Mouse (Mus musculus) stomach, embryonic 15.5 days (tissue): ENCODE results near the gene Spg11. TPM values are rescaled to one million over a fixed set of nuclear protein-coding genes. Genes with fewer than 3 reads are reported as not detected.
"Not testable (repeated sequence)": the region's sequence is repeated elsewhere in the genome, so short reads cannot be mapped to it uniquely, and the experiment has no call there.

Experiments
- ATAC-seq: fragments of 200-750 bp; cut with Nextera tagmentation; 2 replicates; pipeline ENCODE4 v1.8.0; 2017; ENCODE audit warnings: low read depth, moderate number of reproducible peaks, moderate TSS enrichment; ENCODE audit not compliant: insufficient read depth, low FRiP score
- H3K27ac ChIP-seq: fragments of 300-500 bp; sonication (generic); 2 replicates; pipeline ENCODE4 v1.5.1; 2015; ENCODE audit warnings: mild to moderate bottlenecking, inconsistent platforms
- H3K27me3 ChIP-seq: fragments of 300-500 bp; sonication (generic); replicated peaks from 2 replicates; pipeline ENCODE4 v1.6.1; 2015; ENCODE audit warnings: inconsistent platforms
- H3K36me3 ChIP-seq: fragments of 300-500 bp; sonication (generic); 2 replicates; pipeline ENCODE4 v1.6.1; 2015; ENCODE audit warnings: inconsistent platforms
- H3K4me1 ChIP-seq: fragments of 300-500 bp; sonication (generic); 2 replicates; pipeline ENCODE4 v1.6.1; 2015; ENCODE audit warnings: inconsistent platforms
- H3K4me2 ChIP-seq: fragments of 300-500 bp; sonication (generic); 2 replicates; pipeline ENCODE4 v1.6.1; 2015; ENCODE audit warnings: mild to moderate bottlenecking, inconsistent platforms
- H3K4me3 ChIP-seq: fragments of 300-500 bp; sonication (generic); replicated peaks from 2 replicates; pipeline ENCODE4 v1.5.1; 2015; ENCODE audit warnings: inconsistent platforms
- H3K9ac ChIP-seq: fragments of 300-500 bp; sonication (generic); 2 replicates; pipeline ENCODE4 v1.6.1; 2015; ENCODE audit warnings: inconsistent platforms
- H3K9me3 ChIP-seq: fragments of 300-500 bp; sonication (generic); 2 replicates; pipeline ENCODE4 v1.6.1; 2016; ENCODE audit warnings: inconsistent platforms
- WGBS: fragments of 180-500 bp; shearing (Covaris S2); methylation state at CpG from one replicate; pipeline ENCODE4 v1.1.7; 2015; 5-methylcytosine and 5-hydroxymethylcytosine counted together
- polyA plus RNA-seq: library from polyadenylated mRNA; unstranded; fragments of >200 nt; fragmentation: Nextera tagmentation; extraction: Ambion mirVana; gene quantifications from 2 replicates; pipeline ENCODE4 v1.2.1, GENCODE M21; 2015

Gene Spg11
- polyA plus RNA-seq, 1 experiment from 2014 or later: 7.7 TPM

DNA sequence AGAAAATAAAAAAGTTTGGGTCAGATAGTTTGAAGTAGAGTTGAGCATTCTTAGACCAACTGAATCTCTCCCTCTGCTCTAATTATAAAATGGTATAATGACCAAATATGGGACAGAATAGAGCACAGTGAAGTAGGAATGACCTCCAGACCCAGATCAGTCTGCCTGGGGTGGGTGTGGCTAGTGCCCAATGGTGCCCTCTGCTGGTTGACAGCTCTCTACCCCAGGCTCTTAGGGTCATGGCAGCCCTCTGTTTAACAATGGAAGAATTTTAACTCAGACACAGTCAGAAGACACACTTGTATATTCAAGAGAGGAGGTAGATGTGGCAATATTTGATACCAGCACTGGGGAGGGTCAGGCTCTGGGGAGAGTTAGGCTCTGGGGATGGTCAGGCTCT is 16.1 kb downstream of the Spg11 start:
- no peaks in the 10 kb centered on the region for H3K27me3 ChIP-seq
- no peaks in the 10 kb centered on the region for H3K4me1 ChIP-seq
- peaks cover 18% of the 10 kb centered on the region for H3K36me3 ChIP-seq
- ATAC-seq: no peak
- H3K27ac ChIP-seq: no peak overlapping the region
- no peak overlapping the region for H3K4me3 ChIP-seq
- no peaks in the 10 kb centered on the region for H3K9me3 ChIP-seq
- no peak overlapping the region for H3K9ac ChIP-seq
- no peak overlapping the region for H3K4me2 ChIP-seq

GRCm38 (mm10) chr2:122097686-122098085 is 20.5 kb downstream of the Spg11 start:
- H3K4me2 ChIP-seq, H3K4me1 ChIP-seq, H3K9ac ChIP-seq, H3K27me3 ChIP-seq, H3K9me3 ChIP-seq, ATAC-seq, H3K4me3 ChIP-seq, H3K27ac ChIP-seq: not testable (repeated sequence)
- 77% methylated on average over 5 of the region's 5 CpGs for WGBS
- peaks cover 33% of the 10 kb centered on the region for H3K36me3 ChIP-seq

DNA sequence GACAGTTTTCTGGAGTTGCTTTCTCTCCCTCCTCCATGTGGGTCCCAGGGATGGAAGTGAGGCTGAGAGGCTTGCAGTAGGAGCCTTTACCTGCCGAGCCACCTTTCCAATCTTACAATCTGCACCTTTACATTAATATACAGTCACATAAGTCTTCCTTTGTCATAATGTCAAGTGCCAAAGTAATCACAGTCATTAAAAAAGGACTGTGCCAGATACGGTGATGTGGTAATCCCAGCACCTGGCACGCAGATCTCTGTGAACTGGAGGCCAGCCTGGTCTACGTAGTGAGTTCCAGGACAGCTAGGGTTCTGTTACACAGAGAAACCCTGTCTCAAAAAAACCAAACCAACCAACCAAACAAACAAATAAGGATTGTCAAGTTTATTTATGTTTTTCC is 24.3 kb downstream of the Spg11 start:
- Histone ChIP-seq H3K4me2 (no peak overlapping the region), H3K27me3 (no peaks in the 10 kb centered on the region), H3K36me3 (peaks cover 40% of the 10 kb centered on the region), H3K9me3 (no peaks in the 10 kb centered on the region), H3K27ac (no peak overlapping the region), H3K4me1 (no peaks in the 10 kb centered on the region), H3K9ac (no peak overlapping the region), H3K4me3 (no peak overlapping the region)
- ATAC-seq: no peak
- 86% methylated on average over 4 of the region's 4 CpGs for WGBS

GRCm38 (mm10) chr2:122086446-122086845 is 31.7 kb downstream of the Spg11 start:
- H3K27ac ChIP-seq: peak overlapping the region; percentile 42; the same call in 1 of the 2 replicates
- H3K4me3 ChIP-seq: no peak overlapping the region
- ATAC-seq: peak; percentile 50; the same call in 1 of the 2 replicates
- no peaks in the 10 kb centered on the region for H3K9me3 ChIP-seq
- H3K27me3 ChIP-seq: no peaks in the 10 kb centered on the region
- 57% methylated on average over 4 of the region's 4 CpGs for WGBS
- H3K36me3 ChIP-seq: peaks cover 22% of the 10 kb centered on the region
- H3K4me1 ChIP-seq: peaks cover 5% of the 10 kb centered on the region; the same call in 1 of the 2 replicates
- H3K9ac ChIP-seq: no peak overlapping the region
- H3K4me2 ChIP-seq: no peak overlapping the region

DNA sequence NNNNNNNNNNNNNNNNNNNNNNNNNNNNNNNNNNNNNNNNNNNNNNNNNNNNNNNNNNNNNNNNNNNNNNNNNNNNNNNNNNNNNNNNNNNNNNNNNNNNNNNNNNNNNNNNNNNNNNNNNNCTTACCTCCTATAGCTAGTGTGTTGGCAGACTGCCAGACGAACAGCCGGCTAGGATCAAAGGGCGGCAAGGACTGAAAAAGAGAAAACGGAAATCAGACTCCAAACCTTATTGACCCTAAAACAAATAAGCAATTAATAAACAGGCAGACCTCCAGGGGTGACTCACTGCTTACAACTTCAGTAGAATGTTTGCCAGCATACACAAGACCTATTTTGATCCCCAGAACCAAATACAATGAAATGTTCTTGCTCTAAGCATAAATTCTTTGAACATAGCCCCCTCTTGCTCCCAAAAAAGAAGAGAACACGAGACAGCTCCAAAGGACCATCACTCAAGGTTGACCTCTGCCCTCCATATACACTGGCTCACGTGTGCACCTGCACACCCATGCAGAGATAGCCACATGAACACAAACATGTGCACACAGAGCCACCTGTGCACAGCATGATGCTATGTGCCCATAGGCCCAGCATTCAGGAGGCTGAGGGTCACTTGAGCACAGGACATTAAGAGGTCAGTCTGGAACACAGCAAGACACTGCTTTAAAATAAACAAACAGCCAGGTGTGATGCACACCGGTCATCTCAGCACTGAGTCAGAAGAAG is 36.3 kb downstream of the Spg11 start:
- Histone ChIP-seq H3K4me1 (peaks cover 5% of the 10 kb centered on the region; the same call in 1 of the 2 replicates), H3K36me3 (peaks cover 24% of the 10 kb centered on the region), H3K27me3 (no peaks in the 10 kb centered on the region), H3K9ac (no peak overlapping the region), H3K4me2 (no peak overlapping the region), H3K9me3 (no peaks in the 10 kb centered on the region), H3K4me3 (no peak overlapping the region), H3K27ac (no peak overlapping the region)
- ATAC-seq: peak; percentile 56; the same call in 1 of the 2 replicates
- WGBS: 35% methylated on average over 7 of the region's 7 CpGs

GRCm38 (mm10) chr2:122069922-122070321 is 48.3 kb downstream of the Spg11 start:
- Histone ChIP-seq H3K27me3 (no peaks in the 10 kb centered on the region), H3K27ac (no peak overlapping the region), H3K4me3 (no peak overlapping the region), H3K36me3 (0 out of 2 replicates have a peak, but pooled peaks cover 10% of the 10 kb centered on the region), H3K4me2 (no peak overlapping the region), H3K4me1 (no peaks in the 10 kb centered on the region), H3K9me3 (no peaks in the 10 kb centered on the region), H3K9ac (no peak overlapping the region)
- ATAC-seq: no peak
- WGBS: 41% methylated on average over 5 of the region's 5 CpGs

- H3K4me2 ChIP-seq: no peak overlapping the region
- no peak overlapping the region for H3K9ac ChIP-seq
- no peak overlapping the region for H3K27ac ChIP-seq
- H3K4me3 ChIP-seq: no peak overlapping the region
- 80% methylated on average over 6 of the region's 6 CpGs for WGBS
- no peaks in the 10 kb centered on the region for H3K4me1 ChIP-seq
- no peaks in the 10 kb centered on the region for H3K27me3 ChIP-seq
- no peak for ATAC-seq
- H3K36me3 ChIP-seq: 0 out of 2 replicates have a peak, but pooled peaks cover 9% of the 10 kb centered on the region
- no peaks in the 10 kb centered on the region for H3K9me3 ChIP-seq
These were observed 48.9 kb downstream of the Spg11 start for GRCm38 (mm10) chr2:122069144-122069912.

DNA sequence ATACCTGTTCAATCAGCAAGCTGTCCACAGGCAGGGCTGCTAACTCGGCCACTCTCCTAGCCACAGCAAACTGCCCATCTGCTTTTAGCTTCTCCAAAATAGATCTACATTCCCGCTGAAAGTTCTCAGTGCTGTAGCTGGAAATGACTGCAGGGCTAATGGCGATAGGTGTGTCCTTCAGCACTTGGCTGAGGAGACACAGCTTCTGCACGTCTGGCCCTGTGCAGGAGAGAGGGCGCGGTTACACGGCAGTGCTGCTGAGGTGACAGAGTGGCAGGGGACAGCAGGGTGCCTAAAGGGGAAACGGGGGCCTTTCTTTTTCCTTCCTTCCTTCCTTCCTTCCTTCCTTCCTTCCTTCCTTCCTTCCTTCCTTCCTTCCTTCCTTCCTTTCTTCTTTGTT is 51.9 kb downstream of the Spg11 start:
- Histone ChIP-seq H3K9me3 (no peaks in the 10 kb centered on the region), H3K27me3 (no peaks in the 10 kb centered on the region), H3K27ac (no peak overlapping the region), H3K4me2 (no peak overlapping the region), H3K4me1 (no peaks in the 10 kb centered on the region), H3K9ac (no peak overlapping the region), H3K36me3 (0 out of 2 replicates have a peak, but pooled peaks cover 7% of the 10 kb centered on the region), H3K4me3 (no peak overlapping the region)
- 77% methylated on average over 8 of the region's 8 CpGs for WGBS
- peak; percentile 63; the same call in 1 of the 2 replicates for ATAC-seq

GRCm38 (mm10) chr2:122065200-122065969 is 52.8 kb downstream of the Spg11 start:
- no peak overlapping the region for H3K4me2 ChIP-seq
- no peak overlapping the region for H3K27ac ChIP-seq
- no peak overlapping the region for H3K4me3 ChIP-seq
- ATAC-seq: no peak
- no peaks in the 10 kb centered on the region for H3K9me3 ChIP-seq
- H3K9ac ChIP-seq: no peak overlapping the region
- H3K36me3 ChIP-seq: peaks cover 7% of the 10 kb centered on the region; the same call in 1 of the 2 replicates
- WGBS: 50% methylated on average over 14 of the region's 14 CpGs
- H3K4me1 ChIP-seq: no peaks in the 10 kb centered on the region
- H3K27me3 ChIP-seq: no peaks in the 10 kb centered on the region

DNA sequence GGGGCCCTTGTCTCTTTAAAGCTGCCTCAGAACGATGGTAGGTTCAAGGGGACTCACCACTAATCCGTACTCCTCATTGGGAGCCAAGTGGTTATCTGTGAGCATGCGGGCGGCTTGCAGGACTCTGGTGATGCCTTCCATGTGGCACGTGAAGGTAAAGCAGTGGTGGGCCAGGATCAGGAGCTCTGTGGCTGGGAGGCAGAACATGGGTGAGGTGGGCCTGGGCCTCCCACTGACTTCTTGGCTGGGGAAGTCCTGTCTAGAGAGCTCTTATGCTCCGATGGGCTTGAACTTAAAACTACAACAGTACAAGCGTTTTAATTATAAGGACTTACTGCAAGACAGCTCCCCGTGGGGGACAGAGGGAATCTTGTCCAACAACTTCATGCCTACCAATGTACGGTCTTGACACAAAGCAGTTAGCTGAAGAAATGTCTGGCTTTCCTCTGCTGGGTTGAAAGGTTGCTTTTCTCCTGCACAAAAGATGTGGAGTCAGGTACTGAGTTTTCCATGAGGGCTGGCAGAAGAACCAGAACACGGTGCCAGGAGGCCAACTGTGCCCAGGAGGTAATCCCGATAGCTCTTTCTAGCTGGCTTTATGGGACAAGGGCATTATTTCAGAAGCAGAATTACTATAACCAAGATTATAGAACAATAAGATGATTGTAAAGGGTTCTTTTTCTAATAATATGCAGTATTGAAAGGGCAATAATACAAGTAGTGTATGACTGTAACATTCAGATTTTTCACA is 58.6 kb downstream of the Spg11 start:
- H3K36me3 ChIP-seq: peaks cover 21% of the 10 kb centered on the region
- no peaks in the 10 kb centered on the region for H3K27me3 ChIP-seq
- H3K9me3 ChIP-seq: no peaks in the 10 kb centered on the region
- H3K27ac ChIP-seq: no peak overlapping the region
- no peak overlapping the region for H3K4me2 ChIP-seq
- H3K4me3 ChIP-seq: no peak overlapping the region
- H3K9ac ChIP-seq: no peak overlapping the region
- WGBS: 89% methylated on average over 11 of the region's 11 CpGs
- ATAC-seq: no peak
- H3K4me1 ChIP-seq: no peaks in the 10 kb centered on the region

- Histone ChIP-seq H3K4me2 (no peak overlapping the region), H3K27ac (no peak overlapping the region), H3K4me1 (no peaks in the 10 kb centered on the region), H3K4me3 (no peak overlapping the region), H3K9me3 (no peaks in the 10 kb centered on the region), H3K9ac (no peak overlapping the region), H3K27me3 (no peaks in the 10 kb centered on the region), H3K36me3 (peaks cover 17% of the 10 kb centered on the region; the same call in 1 of the 2 replicates)
- no peak for ATAC-seq
These were observed 74.3 kb downstream of the Spg11 start for GRCm38 (mm10) chr2:122043926-122044325.
